Mouse (Mus musculus) MEL (cell line): ENCODE measurements around the gene Abcd4. TPM values are rescaled to one million over a fixed set of nuclear protein-coding genes. Genes with fewer than 3 reads are reported as not detected.

Experiments
- DNase-seq: peaks from one replicate; pipeline ENCODE4 v3.0.0; 2011; ENCODE audit warnings: low read depth, low spot score
- H3K27ac ChIP-seq: 2 replicates; pipeline ENCODE4 v1.5.1; 2012; ENCODE audit warnings: low read depth, mild to moderate bottlenecking, control low read depth, low read length, moderate library complexity; ENCODE audit not compliant: control insufficient read depth
- H3K27me3 ChIP-seq, 2 experiments: fragments of 150-350 bp in 1 of 2; sonication (generic) in 1 of 2; 2 replicates each; pipeline ENCODE4 v1.6.1; 2012; ENCODE audit warnings: low read length in 2 of 2, mild to moderate bottlenecking in 2 of 2, improper control_type of control experiment in 1 of 2, moderate library complexity in 1 of 2; ENCODE audit not compliant: insufficient read depth in 2 of 2, control insufficient read depth in 1 of 2
- H3K36me3 ChIP-seq, 2 experiments: 2 replicates each; pipeline ENCODE4 v1.6.1; 2012 to 2014; ENCODE audit warnings: low read length in 2 of 2, improper control_type of control experiment in 1 of 2, inconsistent platforms in 1 of 2, mild to moderate bottlenecking in 1 of 2; ENCODE audit not compliant: insufficient read depth in 2 of 2, control insufficient read depth in 1 of 2
- H3K4me1 ChIP-seq, 2 experiments: fragments of 150-350 bp in 1 of 2; sonication (generic) in 1 of 2; 2 replicates each; pipeline ENCODE4 v1.6.1; 2012; ENCODE audit warnings: low read length in 2 of 2, improper control_type of control experiment in 1 of 2, mild to moderate bottlenecking in 1 of 2; ENCODE audit not compliant: insufficient read depth in 2 of 2, control insufficient read depth in 1 of 2
- H3K4me3 ChIP-seq, 2 experiments: fragments of 150-350 bp in 1 of 2; sonication (generic) in 1 of 2; 2 replicates each; pipeline ENCODE4 v1.5.1; 2012; ENCODE audit warnings: low read depth in 2 of 2, low read length in 2 of 2, mild to moderate bottlenecking in 2 of 2, moderate library complexity in 2 of 2, control low read depth in 1 of 2, improper control_type of control experiment in 1 of 2; ENCODE audit not compliant: control insufficient read depth in 1 of 2, insufficient read depth in 1 of 2
- H3K79me2 ChIP-seq: 2 replicates; pipeline ENCODE4 v1.6.1; 2012; ENCODE audit warnings: mild to moderate bottlenecking, low read length, moderate library complexity; ENCODE audit not compliant: control insufficient read depth, poor library complexity, insufficient read depth
- H3K9ac ChIP-seq: 2 replicates; pipeline ENCODE4 v1.6.1; 2012; ENCODE audit warnings: low read depth, mild to moderate bottlenecking, control low read depth, low read length, moderate library complexity; ENCODE audit not compliant: control insufficient read depth, poor library complexity, severe bottlenecking
- H3K9me3 ChIP-seq: fragments of 150-350 bp; sonication (generic); replicated peaks from 2 replicates; pipeline ENCODE4 v1.6.1; 2012; ENCODE audit warnings: mild to moderate bottlenecking, low read length, improper control_type of control experiment, moderate library complexity; ENCODE audit not compliant: insufficient read depth
- CHD2 ChIP-seq: IDR thresholded peaks from 2 replicates; pipeline ENCODE4 v1.6.1; 2011; ENCODE audit warnings: low read length, improper control_type of control experiment
- CTCF ChIP-seq, 3 experiments: IDR thresholded peaks in 2 of 3; conservative IDR thresholded peaks in 1 of 3; 2 replicates each; pipeline ENCODE4 v1.5.1; 2011 to 2012; ENCODE audit warnings: low read length in 3 of 3, low read depth in 2 of 3, mild to moderate bottlenecking in 2 of 3, improper control_type of control experiment in 1 of 3, inconsistent platforms in 1 of 3, mixed read lengths in 1 of 3, moderate library complexity in 1 of 3; ENCODE audit not compliant: control insufficient read depth in 1 of 3, insufficient read depth in 1 of 3, poor library complexity in 1 of 3, severe bottlenecking in 1 of 3
- E2F4 ChIP-seq: IDR thresholded peaks from 2 replicates; pipeline ENCODE4 v1.6.1; 2011; ENCODE audit warnings: low read depth, low read length, improper control_type of control experiment, borderline replicate concordance
- ELF1 ChIP-seq: IDR thresholded peaks from 2 replicates; pipeline ENCODE4 v1.6.1; 2014; ENCODE audit warnings: low read depth, mild to moderate bottlenecking, inconsistent platforms, low read length, improper control_type of control experiment, moderate library complexity
- EP300 ChIP-seq, 2 experiments: IDR thresholded peaks; 2 replicates each; pipeline ENCODE4 v1.6.1; 2011; ENCODE audit warnings: improper control_type of control experiment in 2 of 2, low read length in 2 of 2, low read depth in 1 of 2, mild to moderate bottlenecking in 1 of 2
- ETS1 ChIP-seq: IDR thresholded peaks from 2 replicates; pipeline ENCODE4 v1.6.1; 2012; ENCODE audit warnings: low read depth, mild to moderate bottlenecking, inconsistent platforms, low read length, improper control_type of control experiment, moderate library complexity
- GABPA ChIP-seq: IDR thresholded peaks from 2 replicates; pipeline ENCODE4 v1.6.1; 2012; ENCODE audit warnings: low read depth, mild to moderate bottlenecking, inconsistent platforms, low read length, improper control_type of control experiment, moderate library complexity
- HCFC1 ChIP-seq: IDR thresholded peaks from 2 replicates; pipeline ENCODE4 v1.6.1; 2012; ENCODE audit warnings: low read depth, mild to moderate bottlenecking, inconsistent platforms, low read length, improper control_type of control experiment, moderate library complexity
- JUND ChIP-seq: IDR thresholded peaks from 2 replicates; pipeline ENCODE4 v1.6.1; 2011; ENCODE audit warnings: low read depth, mild to moderate bottlenecking, improper control_type of control experiment, low read length
- MAZ ChIP-seq: IDR thresholded peaks from 2 replicates; pipeline ENCODE4 v1.6.1; 2012; ENCODE audit warnings: low read depth, mild to moderate bottlenecking, inconsistent platforms, low read length, improper control_type of control experiment
- MXI1 ChIP-seq: IDR thresholded peaks from 2 replicates; pipeline ENCODE4 v1.6.1; 2011; ENCODE audit warnings: mild to moderate bottlenecking, low read depth, low read length, improper control_type of control experiment
- MYB ChIP-seq: IDR thresholded peaks from 2 replicates; pipeline ENCODE4 v1.6.1; 2011; ENCODE audit warnings: mild to moderate bottlenecking, low read depth, low read length, improper control_type of control experiment
- NELFE ChIP-seq: IDR thresholded peaks from 2 replicates; pipeline ENCODE4 v1.6.1; 2011; ENCODE audit warnings: low read depth, low read length, improper control_type of control experiment
- NRF1 ChIP-seq: IDR thresholded peaks from 2 replicates; pipeline ENCODE4 v1.6.1; 2014; ENCODE audit warnings: low read depth, mild to moderate bottlenecking, inconsistent platforms, low read length, improper control_type of control experiment, moderate library complexity; ENCODE audit not compliant: poor library complexity, insufficient read depth, severe bottlenecking
- POLR2A ChIP-seq, 2 experiments: IDR thresholded peaks; 2 replicates each; pipeline ENCODE4 v1.6.1; 2011 to 2012; ENCODE audit warnings: low read length in 2 of 2, mild to moderate bottlenecking in 2 of 2, control low read depth in 1 of 2, improper control_type of control experiment in 1 of 2, low read depth in 1 of 2, moderate library complexity in 1 of 2; ENCODE audit not compliant: control insufficient read depth in 1 of 2, insufficient read depth in 1 of 2, poor library complexity in 1 of 2
- POLR2AphosphoS2 ChIP-seq: IDR thresholded peaks from 2 replicates; pipeline ENCODE4 v1.6.1; 2011; ENCODE audit warnings: low read length, improper control_type of control experiment
- POLR2AphosphoS5 ChIP-seq: IDR thresholded peaks from 2 replicates; pipeline ENCODE4 v1.6.1; 2012; ENCODE audit warnings: low read depth, borderline replicate concordance, mild to moderate bottlenecking, inconsistent platforms, low read length, moderate library complexity, mixed read lengths
- RCOR1 ChIP-seq: IDR thresholded peaks from 2 replicates; pipeline ENCODE4 v1.6.1; 2012; ENCODE audit warnings: low read depth, mild to moderate bottlenecking, inconsistent platforms, low read length, improper control_type of control experiment
- SIN3A ChIP-seq: IDR thresholded peaks from 2 replicates; pipeline ENCODE4 v1.6.1; 2012; ENCODE audit warnings: low read length, improper control_type of control experiment, inconsistent platforms
- TBP ChIP-seq: IDR thresholded peaks from 2 replicates; pipeline ENCODE4 v1.8.0; 2011; ENCODE audit warnings: low read depth, low read length, improper control_type of control experiment
- UBTF ChIP-seq: IDR thresholded peaks from 2 replicates; pipeline ENCODE4 v1.6.1; 2012; ENCODE audit warnings: low read depth, mild to moderate bottlenecking, inconsistent platforms, low read length, improper control_type of control experiment, moderate library complexity, borderline replicate concordance; ENCODE audit not compliant: insufficient read depth
- USF1 ChIP-seq: IDR thresholded peaks from 2 replicates; pipeline ENCODE4 v1.6.1; 2014; ENCODE audit warnings: low read depth, mild to moderate bottlenecking, inconsistent platforms, low read length, improper control_type of control experiment, moderate library complexity
- USF2 ChIP-seq, 2 experiments: IDR thresholded peaks; 2 replicates each; pipeline ENCODE4 v1.6.1; 2011 to 2012; ENCODE audit warnings: improper control_type of control experiment in 2 of 2, low read length in 2 of 2, borderline replicate concordance in 1 of 2, inconsistent platforms in 1 of 2, low read depth in 1 of 2, mild to moderate bottlenecking in 1 of 2; ENCODE audit not compliant: insufficient read depth in 1 of 2
- ZC3H11A ChIP-seq: IDR thresholded peaks from 2 replicates; pipeline ENCODE4 v1.6.1; 2012; ENCODE audit warnings: low read depth, mild to moderate bottlenecking, inconsistent platforms, low read length, improper control_type of control experiment
- ZKSCAN1 ChIP-seq: IDR thresholded peaks from 2 replicates; pipeline ENCODE4 v1.6.1; 2012; ENCODE audit warnings: low read depth, mild to moderate bottlenecking, inconsistent platforms, low read length, improper control_type of control experiment, moderate library complexity
- ZMIZ1 ChIP-seq: IDR thresholded peaks from 2 replicates; pipeline ENCODE4 v1.6.1; 2012; ENCODE audit warnings: low read depth, mild to moderate bottlenecking, inconsistent platforms, low read length, improper control_type of control experiment, moderate library complexity
- polyA plus RNA-seq, 2 experiments: library from polyadenylated mRNA; stranded (reverse) in 1 of 2; unstranded in 1 of 2; fragments of >175 nt in 1 of 2; fragments of >200 nt in 1 of 2; gene quantifications; 2 replicates each; pipeline versions ENCODE4 v1.2.1 to v1.2.4; 2012; ENCODE audit warnings: low replicate concordance in 2 of 2, low read depth in 1 of 2; ENCODE audit not compliant: insufficient read length in 2 of 2, insufficient read depth in 1 of 2, missing spikeins in 1 of 2
- total RNA-seq: library from RNA; depleted of rRNA; stranded (reverse); fragments of 300-350 nt; gene quantifications from 2 replicates; pipeline ENCODE4 v1.2.3, GENCODE M21; 2012; rRNA removed

Abcd4 gene
- total RNA-seq (3.5 TPM in 2 replicates), polyA plus RNA-seq (1 to 10 TPM in 1 of 2 experiments, not detected in 1; 7.1 TPM)

DNA sequence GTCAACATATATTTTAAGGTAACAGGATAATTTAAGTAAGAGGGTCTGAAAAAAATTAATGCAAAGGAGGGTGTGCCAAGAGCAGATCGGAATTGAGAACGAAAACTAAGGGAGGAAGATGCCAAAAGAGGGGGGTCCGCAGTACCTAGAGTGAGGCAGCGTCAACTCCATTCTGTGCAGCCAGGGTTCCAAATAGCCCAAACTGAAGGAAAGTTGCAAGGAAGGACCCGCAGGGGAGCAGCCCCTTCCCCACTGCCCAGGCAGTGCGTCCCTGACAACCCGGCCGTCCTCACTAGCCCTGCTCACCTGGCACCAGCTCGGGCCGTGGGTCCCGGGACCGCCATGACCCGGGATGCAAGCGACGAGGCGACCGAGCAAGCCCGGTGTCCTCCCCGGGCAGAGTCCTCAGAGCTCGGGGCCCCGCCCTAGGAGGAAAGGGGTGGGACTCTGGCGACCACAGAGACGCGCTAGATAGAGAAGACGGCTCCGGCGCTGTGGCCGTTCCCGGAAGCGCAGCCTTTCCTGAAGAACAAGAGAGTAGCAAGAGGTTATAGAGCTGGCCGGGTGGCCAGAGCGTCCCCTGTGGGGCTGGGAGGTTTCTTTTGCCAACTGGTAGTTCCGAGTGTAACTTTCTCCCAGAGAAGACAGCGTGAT lies at the start of gene Abcd4:
TSS of gene Abcd4 (minus strand) at position 437 of the 654 bp plus-strand sequence.
- Histone ChIP-seq H3K79me2 (peaks cover 1% of the 10 kb centered on the region; the same call in 1 of the 2 replicates), H3K27me3 (no peaks in the 10 kb centered on the region), H3K9me3 (no peaks in the 10 kb centered on the region), H3K27ac (peak within 1 kb of the TSS; percentile 57), H3K4me1 (peaks cover 0 to 3% of the 10 kb centered on the region in 2 experiments; a peak in 2 of 4 replicates), H3K4me3 (peak within 1 kb of the TSS; percentile 75 to 98), H3K36me3 (peaks cover 0 to 2% of the 10 kb centered on the region in 2 experiments; a peak in 1 of 4 replicates), H3K9ac (peak within 1 kb of the TSS; percentile 90)
- peak; percentile 96 for DNase-seq
- TF ChIP-seq USF1 (no peak), ZC3H11A (no peak), ETS1 (no peak), TBP (peak; percentile 89), GABPA (no peak), MYB (no peak), USF2 (IDR thresholded peaks at IDR 0.05; ENCODE audit: borderline replicate concordance in 1 of 2, insufficient read depth in 1 of 2, low read depth in 1 of 2, low read length in 2 of 2) (no peak), CHD2 (no peak), SIN3A (peak; percentile 95), NRF1 (peak; percentile 28; the same call in 1 of the 2 replicates), RCOR1 (no peak), MAZ (peak; percentile 70; the same call in 1 of the 2 replicates), CTCF (IDR thresholded peaks at IDR 0.05 in 2 of 3, conservative IDR thresholded peaks at IDR 0.05 in 1 of 3; ENCODE audit: control insufficient read depth in 1 of 3, insufficient read depth in 1 of 3, low read depth in 2 of 3, low read length in 3 of 3, poor library complexity in 1 of 3, severe bottlenecking in 1 of 3) (peak; percentile 8 to 65 (median 62); a peak in 4 of 6 replicates), HCFC1 (peak; percentile 92), UBTF (no peak), ZMIZ1 (peak; percentile 88), ZKSCAN1 (no peak), ELF1 (peak; percentile 99), E2F4 (no peak), NELFE (peak; percentile 81), POLR2A (IDR thresholded peaks at IDR 0.05; ENCODE audit: control insufficient read depth in 1 of 2, insufficient read depth in 1 of 2, low read depth in 1 of 2, low read length in 2 of 2, poor library complexity in 1 of 2) (peak; percentile 86 to 97), EP300 (IDR thresholded peaks at IDR 0.05; ENCODE audit: low read depth in 1 of 2, low read length in 2 of 2) (0 out of 4 replicates have a peak, but pooled peaks of 1 of the 2 experiments have one; percentile 2), POLR2AphosphoS5 (no peak), MXI1 (no peak; the same call in 1 of the 2 replicates), POLR2AphosphoS2 (peak; percentile 59; the same call in 1 of the 2 replicates), JUND (no peak)
